Mouse (Mus musculus): ENCODE measurements around the gene Tsen15. TPM values are rescaled to one million over a fixed set of nuclear protein-coding genes. Genes with fewer than 3 reads are reported as not detected.
A peak's percentile ranks its signal among the peaks of the same experiment; 100 is the strongest.

The Tsen15 gene
- total and polyA plus RNA-seq, 2 experiments from 2014 or later = 49.8 to 50.8 TPM

DNA sequence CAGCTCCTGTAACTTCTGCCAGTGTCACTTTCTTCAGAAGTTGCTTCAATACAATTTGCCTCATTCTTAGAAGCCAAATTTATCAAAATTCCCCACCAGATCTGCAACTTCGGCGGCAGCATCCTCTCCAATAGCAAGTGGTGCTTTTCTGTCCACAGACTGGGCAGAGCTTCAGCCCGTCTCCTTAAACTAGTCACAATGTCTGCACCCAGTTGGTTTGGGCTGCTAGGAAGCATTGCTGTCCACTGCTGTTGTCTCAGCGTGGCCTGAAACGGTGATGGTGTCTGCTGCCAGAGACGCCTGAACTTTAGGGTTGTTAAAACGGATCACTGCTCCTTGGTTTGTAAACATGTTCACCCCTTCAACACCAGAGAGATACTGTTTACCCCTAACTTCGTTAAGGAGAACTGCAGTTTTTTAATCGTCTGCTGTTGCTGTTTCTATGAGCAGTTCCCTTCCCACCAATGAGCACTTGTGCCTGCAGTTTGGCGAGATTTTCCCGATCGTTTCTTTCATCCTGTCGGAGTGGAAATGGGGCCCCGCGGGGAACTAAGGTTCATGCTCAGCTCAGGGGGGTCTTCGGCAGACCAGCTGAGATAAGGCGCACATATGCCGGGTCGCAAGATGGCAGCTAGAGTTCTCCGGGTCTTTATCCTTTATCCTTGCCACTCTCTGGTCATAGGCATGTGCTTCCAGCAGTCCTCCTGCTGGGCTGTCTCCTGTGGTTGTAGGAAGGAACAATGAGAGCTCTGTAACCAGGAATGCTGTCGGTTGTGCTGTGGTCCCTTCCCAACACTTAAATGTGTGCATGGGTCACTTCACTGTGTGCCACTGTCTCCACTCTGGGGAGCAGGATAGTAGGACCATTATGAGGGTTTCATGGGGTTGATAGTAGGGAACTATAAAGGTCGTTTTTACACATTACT, 20.8 kb upstream of the Tsen15 start:
- H3K4me2 ChIP-seq (ENCODE audit: low read depth, low read length) = peak overlapping the region; percentile 45
- 31% methylated on average over 22 of the region's 22 CpGs for WGBS
- H3K9ac ChIP-seq (replicated peaks; ENCODE audit: low read length) = no peak overlapping the region
- peaks cover 4% of the 10 kb centered on the region; the same call in 1 of the 2 replicates for H3K4me1 ChIP-seq (ENCODE audit: insufficient read depth, low read length)
- H3K36me3 ChIP-seq (ENCODE audit: insufficient read depth, low read length) = no peaks in the 10 kb centered on the region
- H3K27me3 ChIP-seq (ENCODE audit: insufficient read depth, low read length) = no peaks in the 10 kb centered on the region
- peak; percentile 20 for DNase-seq (ENCODE audit: low spot score)
- peak; percentile 68 for ATAC-seq
- peak overlapping the region; percentile 19; the same call in 1 of the 2 replicates for H3K4me3 ChIP-seq (ENCODE audit: low read length)
- peak overlapping the region; percentile 36; the same call in 1 of the 2 replicates for H3K27ac ChIP-seq
- H3K9me3 ChIP-seq (ENCODE audit: low read length) = no peaks in the 10 kb centered on the region
- TF ChIP-seq CTCF (IDR thresholded peaks at IDR 0.05; ENCODE audit: low read depth) = no peak

DNA sequence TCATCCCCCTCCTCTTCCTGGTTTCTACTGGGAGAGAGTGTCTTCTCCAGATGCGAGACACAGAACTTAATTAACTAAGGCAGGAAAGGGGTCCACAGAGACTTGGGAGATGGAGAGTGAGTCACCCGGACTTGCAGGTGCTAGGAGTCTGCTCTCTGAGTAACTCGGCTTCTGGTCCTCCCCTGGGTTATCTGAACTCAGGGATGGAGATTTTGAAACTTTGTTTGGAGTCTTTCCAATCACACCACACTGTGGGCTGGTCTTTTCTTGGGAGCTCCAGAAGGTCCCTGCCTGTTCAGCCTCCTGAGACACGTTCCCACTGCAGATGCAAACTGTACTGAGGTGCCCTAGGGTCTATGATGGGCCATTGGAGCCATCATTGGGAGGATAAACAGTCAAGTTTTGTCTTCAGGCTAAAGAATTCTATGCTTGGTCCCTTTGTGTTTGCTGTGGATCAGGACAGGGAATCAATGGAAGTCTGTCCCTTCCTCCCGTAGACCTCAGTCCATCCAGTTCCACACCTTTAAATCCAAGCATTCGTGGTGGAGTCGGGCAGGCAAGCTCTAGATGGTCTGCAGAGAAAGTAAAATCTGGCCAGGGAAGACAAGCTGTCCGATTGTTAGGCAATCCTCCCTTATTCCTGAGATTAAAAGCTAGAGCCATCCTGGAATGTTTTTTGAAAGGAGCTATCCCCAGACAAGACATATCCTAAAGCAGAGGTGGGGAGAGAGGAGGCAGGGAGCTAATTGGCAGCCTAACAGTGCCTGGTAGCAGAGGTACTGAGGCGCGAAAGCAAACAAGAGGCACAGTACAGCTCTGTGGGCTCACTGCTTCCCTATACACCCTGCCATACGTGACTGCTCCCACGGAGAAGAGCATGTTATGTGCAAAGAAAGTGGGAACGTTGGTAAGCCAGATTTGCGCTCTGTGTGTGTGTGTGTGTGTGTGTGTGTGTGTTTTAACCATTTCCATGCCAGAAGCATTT, 14.4 kb upstream of the Tsen15 start:
- Histone ChIP-seq H3K27ac (no peak overlapping the region), H3K9ac (replicated peaks; ENCODE audit: low read length) (peak overlapping the region; percentile 67), H3K4me1 (ENCODE audit: insufficient read depth, low read length) (no peaks in the 10 kb centered on the region), H3K4me3 (ENCODE audit: low read length) (peak overlapping the region; percentile 75), H3K4me2 (ENCODE audit: low read depth, low read length) (peak overlapping the region; percentile 91), H3K36me3 (ENCODE audit: insufficient read depth, low read length) (no peaks in the 10 kb centered on the region), H3K9me3 (ENCODE audit: low read length) (no peaks in the 10 kb centered on the region), H3K27me3 (ENCODE audit: insufficient read depth, low read length) (no peaks in the 10 kb centered on the region)
- DNase-seq (ENCODE audit: low spot score) (peak; percentile 22), ATAC-seq (peak; percentile 24; the same call in 1 of the 2 replicates)
- 11% methylated on average over 14 of the region's 14 CpGs for WGBS
- no peak for TF ChIP-seq CTCF (IDR thresholded peaks at IDR 0.05; ENCODE audit: low read depth)

DNA sequence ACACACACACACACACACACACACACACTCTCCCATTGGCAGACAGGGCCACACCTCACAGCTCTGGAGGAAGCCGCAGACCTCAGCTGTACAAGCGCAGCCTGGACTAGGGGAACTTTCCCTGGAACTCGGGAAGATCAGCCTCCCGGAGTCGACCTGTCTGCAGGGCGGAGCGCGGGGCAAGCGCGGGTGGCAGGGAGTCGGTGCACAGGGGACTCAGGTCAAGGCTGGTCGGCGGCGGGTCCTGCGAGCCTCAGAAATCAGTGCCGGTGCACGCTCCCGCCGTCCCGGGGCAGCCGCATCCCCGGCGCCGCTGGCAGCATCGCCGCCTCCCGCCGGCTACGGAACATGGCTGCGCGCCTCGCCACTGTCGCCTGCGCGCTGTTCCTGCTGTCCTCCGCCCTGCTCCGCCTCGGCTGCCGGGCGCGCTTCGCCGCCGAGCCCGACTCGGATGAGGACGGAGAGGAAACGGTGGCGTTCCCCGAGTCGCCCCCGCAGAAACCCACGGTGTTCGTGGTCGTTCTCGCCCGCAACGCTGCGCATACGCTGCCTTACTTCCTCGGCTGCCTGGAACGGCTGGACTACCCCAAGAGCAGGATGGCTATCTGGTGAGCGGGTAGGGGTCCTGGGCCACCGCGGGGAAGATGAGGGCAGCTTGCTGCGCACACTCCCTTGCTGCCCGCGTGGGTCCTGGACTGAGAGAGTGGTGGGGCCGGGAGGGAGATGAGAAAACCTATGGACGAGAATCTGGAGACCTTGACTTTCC, 13.5 kb upstream of the Tsen15 start, which contains the start of gene Colgalt2:
Colgalt2 (plus strand) TSS at position 41 of the 766 bp plus-strand sequence.
- DNase-seq (ENCODE audit: low spot score) (peak; percentile 64), ATAC-seq (peak; percentile 85)
- peak within 1 kb of the TSS; percentile 91 for H3K4me2 ChIP-seq (ENCODE audit: low read depth, low read length)
- H3K27me3 ChIP-seq (ENCODE audit: insufficient read depth, low read length) = no peaks in the 10 kb centered on the region
- WGBS = under 1% methylated on average over 67 of the region's 70 CpGs
- no peaks in the 10 kb centered on the region for H3K36me3 ChIP-seq (ENCODE audit: insufficient read depth, low read length)
- no peak for TF ChIP-seq CTCF (IDR thresholded peaks at IDR 0.05; ENCODE audit: low read depth)
- peak within 1 kb of the TSS; percentile 67 for H3K9ac ChIP-seq (replicated peaks; ENCODE audit: low read length)
- no peaks in the 10 kb centered on the region for H3K9me3 ChIP-seq (ENCODE audit: low read length)
- peak within 1 kb of the TSS; percentile 68 for H3K27ac ChIP-seq
- H3K4me1 ChIP-seq (ENCODE audit: insufficient read depth, low read length) = no peaks in the 10 kb centered on the region
- peak within 1 kb of the TSS; percentile 75 for H3K4me3 ChIP-seq (ENCODE audit: low read length)

DNA sequence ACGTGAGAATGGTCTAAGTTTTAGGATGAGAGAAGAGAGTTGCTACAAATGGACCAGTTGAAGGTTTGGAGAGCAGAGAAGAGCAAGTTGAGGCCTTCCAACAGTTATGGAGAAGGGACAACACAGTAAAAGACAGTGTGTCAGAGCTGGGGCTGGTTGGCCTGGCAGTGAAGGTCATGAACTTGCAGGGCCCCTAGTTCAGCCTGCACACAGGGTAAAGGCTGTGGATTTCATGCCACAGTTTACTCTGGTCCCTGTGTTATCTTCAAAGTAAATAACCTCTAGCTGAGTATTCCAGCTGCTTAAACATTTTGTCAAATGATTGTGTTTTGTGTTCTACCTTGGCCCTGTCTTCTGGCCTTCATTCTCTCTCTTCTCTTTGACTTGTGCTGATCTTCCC, 12.2 kb upstream of the Tsen15 start:
- DNase-seq (ENCODE audit: low spot score) = no peak
- Histone ChIP-seq H3K36me3 (ENCODE audit: insufficient read depth, low read length) (no peaks in the 10 kb centered on the region), H3K9ac (replicated peaks; ENCODE audit: low read length) (no peak overlapping the region), H3K4me1 (ENCODE audit: insufficient read depth, low read length) (no peaks in the 10 kb centered on the region), H3K4me2 (ENCODE audit: low read depth, low read length) (no peak overlapping the region), H3K4me3 (ENCODE audit: low read length) (no peak overlapping the region), H3K9me3 (ENCODE audit: low read length) (no peaks in the 10 kb centered on the region), H3K27ac (no peak overlapping the region), H3K27me3 (ENCODE audit: insufficient read depth, low read length) (no peaks in the 10 kb centered on the region)
- WGBS = 73% methylated on average over 1 of the region's 1 CpGs
- ATAC-seq = no peak
- TF ChIP-seq CTCF (IDR thresholded peaks at IDR 0.05; ENCODE audit: low read depth) = no peak

DNA sequence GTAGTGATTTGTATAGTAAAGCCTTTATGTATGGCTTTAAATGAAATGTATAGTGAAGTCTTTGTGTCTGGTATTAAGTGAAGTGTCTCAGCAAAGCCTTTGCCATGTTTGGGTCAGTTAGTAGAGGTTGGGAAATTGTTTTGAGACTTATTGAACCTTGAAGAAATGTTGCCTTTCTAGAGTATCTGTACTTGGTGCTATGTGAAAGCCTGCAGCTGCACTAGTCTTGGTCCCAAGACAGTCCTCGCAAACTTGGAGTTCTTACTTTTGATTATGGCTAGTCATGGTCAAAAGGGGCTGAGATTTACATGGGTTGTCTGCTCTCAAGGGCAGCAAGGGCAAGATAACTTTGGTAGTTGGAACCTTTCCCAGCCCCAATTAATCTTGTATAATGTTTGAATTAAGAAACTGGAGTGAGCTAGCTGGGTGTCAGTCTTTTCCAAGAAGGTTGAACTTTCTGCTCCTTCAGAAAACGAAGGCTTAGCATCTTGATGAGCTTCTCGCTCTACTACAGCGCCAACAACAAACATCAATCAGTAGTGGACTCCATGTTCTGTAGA, 8.5 kb upstream of the Tsen15 start:
- WGBS = 87% methylated on average over 4 of the region's 4 CpGs
- Histone ChIP-seq H3K27ac (no peak overlapping the region), H3K4me1 (ENCODE audit: insufficient read depth, low read length) (no peaks in the 10 kb centered on the region), H3K9me3 (ENCODE audit: low read length) (no peaks in the 10 kb centered on the region), H3K4me2 (ENCODE audit: low read depth, low read length) (no peak overlapping the region), H3K36me3 (ENCODE audit: insufficient read depth, low read length) (no peaks in the 10 kb centered on the region), H3K27me3 (ENCODE audit: insufficient read depth, low read length) (no peaks in the 10 kb centered on the region), H3K4me3 (ENCODE audit: low read length) (no peak overlapping the region), H3K9ac (replicated peaks; ENCODE audit: low read length) (no peak overlapping the region)
- no peak for TF ChIP-seq CTCF (IDR thresholded peaks at IDR 0.05; ENCODE audit: low read depth)
- no peak for DNase-seq (ENCODE audit: low spot score)
- ATAC-seq = no peak
